Mouse (Mus musculus) brain, embryonic 14.5 days (tissue): ENCODE results near the gene Selenot.

ENCODE experiments used
- CTCF ChIP-seq: fragments of 200-500 bp; IDR thresholded peaks from 2 replicates; pipeline ENCODE4 v1.5.1; 2012; ENCODE audit warnings: inconsistent platforms, mild to moderate bottlenecking, moderate library complexity, borderline replicate concordance; ENCODE audit not compliant: insufficient read depth, insufficient read length; ENCODE audit errors: extremely low read depth
- POLR2A ChIP-seq: fragments of 200-500 bp; IDR thresholded peaks from 2 replicates; pipeline ENCODE4 v1.6.1; 2012; ENCODE audit warnings: mild to moderate bottlenecking, inconsistent platforms, borderline replicate concordance; ENCODE audit not compliant: poor library complexity, insufficient read depth, insufficient read length, severe bottlenecking; ENCODE audit errors: extremely low read depth

- no peak for TF ChIP-seq CTCF
- TF ChIP-seq POLR2A: no peak
These were observed 5.9 kb downstream of the Selenot start for GRCm38 (mm10) chr3:58582297-58582696.
